Mouse (Mus musculus): ENCODE data around the gene Ablim2. TPM values are rescaled to one million over a fixed set of nuclear protein-coding genes. Genes with fewer than 3 reads are reported as not detected.

Gene Ablim2
- polyA plus RNA-seq, 1 experiment from 2014 or later = 0.09 TPM

DNA sequence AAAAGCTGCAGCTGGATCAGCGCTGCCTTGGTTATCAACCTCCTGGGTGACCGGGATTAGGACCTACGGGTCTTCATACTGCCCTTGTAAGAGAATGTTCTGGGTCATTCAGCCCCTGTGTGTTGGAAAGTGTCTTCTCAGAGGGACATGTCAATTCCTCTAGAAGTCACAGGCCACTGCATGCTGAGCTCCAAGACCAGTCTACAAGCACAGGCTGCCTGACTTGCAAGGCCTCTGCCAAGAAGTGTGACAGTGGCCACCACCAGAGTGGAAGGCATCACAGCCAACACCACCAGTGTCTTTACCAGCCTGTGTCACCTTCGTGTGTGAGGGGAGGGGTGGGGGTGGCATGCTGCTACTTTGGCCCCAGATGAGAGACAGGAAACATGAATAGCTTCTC, 1.7 kb upstream of the Ablim2 start:
- Histone ChIP-seq H3K4me2 (ENCODE audit: low read depth, low read length, severe bottlenecking) (no peak overlapping the region), H3K9ac (ENCODE audit: low read length) (no peak overlapping the region), H3K27ac (ENCODE audit: low read depth, low read length) (no peak overlapping the region), H3K36me3 (ENCODE audit: control insufficient read depth, insufficient read depth, low read length) (no peaks in the 10 kb centered on the region), H3K4me3 (ENCODE audit: low read depth, low read length) (no peak overlapping the region), H3K9me3 (ENCODE audit: control insufficient read depth, low read length) (no peaks in the 10 kb centered on the region), H3K4me1 (replicated peaks; ENCODE audit: control insufficient read depth, insufficient read depth, low read length) (peaks cover 6% of the 10 kb centered on the region), H3K27me3 (ENCODE audit: control insufficient read depth, insufficient read depth, low read length) (peaks cover 24% of the 10 kb centered on the region)
- no peak for DNase-seq (ENCODE audit: low spot score)
- 77% methylated on average over 4 of the region's 4 CpGs for WGBS
- ATAC-seq (replicated peaks; ENCODE audit: low FRiP score) = no peak

DNA sequence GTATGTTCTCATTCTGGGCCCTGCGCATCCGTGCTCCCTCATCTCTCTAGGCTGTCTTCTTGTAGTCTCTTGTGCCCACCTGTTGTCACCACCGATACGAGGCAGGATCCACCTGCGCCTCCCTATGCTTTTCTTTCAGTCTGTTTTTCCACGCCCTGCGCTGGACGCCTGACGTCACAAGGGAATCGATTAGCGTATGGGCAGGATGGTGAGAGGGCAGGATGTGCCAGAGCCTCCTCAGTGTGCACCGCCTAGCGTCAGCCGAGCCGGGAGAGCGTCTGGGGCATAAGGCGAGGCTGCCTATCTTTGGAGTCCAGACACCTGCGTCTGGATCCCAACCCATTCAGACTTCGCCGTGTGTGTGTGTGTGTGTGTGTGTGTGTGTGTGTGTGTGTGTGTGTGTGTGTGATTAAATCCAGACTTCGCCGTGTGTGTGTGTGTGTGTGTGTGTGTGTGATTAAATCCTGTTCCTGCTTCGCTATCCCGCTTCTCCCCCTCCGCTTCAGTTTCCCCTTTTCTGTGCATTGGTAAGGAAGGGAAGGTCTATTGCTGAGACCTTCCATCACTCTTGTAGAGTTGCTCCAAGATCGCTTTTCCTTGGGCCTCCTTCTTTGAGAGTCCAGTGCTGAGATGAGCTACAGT, 562 bp upstream of the Ablim2 start:
- H3K36me3 ChIP-seq (ENCODE audit: control insufficient read depth, insufficient read depth, low read length) = no peaks in the 10 kb centered on the region
- H3K27me3 ChIP-seq (ENCODE audit: control insufficient read depth, insufficient read depth, low read length) = peaks cover 24% of the 10 kb centered on the region
- DNase-seq (ENCODE audit: low spot score) = peak; percentile 60
- H3K9ac ChIP-seq (ENCODE audit: low read length) = peak overlapping the region; percentile 48; the same call in 1 of the 2 replicates
- peak overlapping the region; percentile 48 for H3K4me3 ChIP-seq (ENCODE audit: low read depth, low read length)
- ATAC-seq (replicated peaks; ENCODE audit: low FRiP score) = peak; percentile 18; the same call in 1 of the 2 replicates
- no peaks in the 10 kb centered on the region for H3K9me3 ChIP-seq (ENCODE audit: control insufficient read depth, low read length)
- H3K4me2 ChIP-seq (ENCODE audit: low read depth, low read length, severe bottlenecking) = peak overlapping the region; percentile 99
- H3K4me1 ChIP-seq (replicated peaks; ENCODE audit: control insufficient read depth, insufficient read depth, low read length) = peaks cover 6% of the 10 kb centered on the region
- WGBS = 8% methylated on average over 26 of the region's 26 CpGs
- H3K27ac ChIP-seq (ENCODE audit: low read depth, low read length) = no peak overlapping the region

DNA sequence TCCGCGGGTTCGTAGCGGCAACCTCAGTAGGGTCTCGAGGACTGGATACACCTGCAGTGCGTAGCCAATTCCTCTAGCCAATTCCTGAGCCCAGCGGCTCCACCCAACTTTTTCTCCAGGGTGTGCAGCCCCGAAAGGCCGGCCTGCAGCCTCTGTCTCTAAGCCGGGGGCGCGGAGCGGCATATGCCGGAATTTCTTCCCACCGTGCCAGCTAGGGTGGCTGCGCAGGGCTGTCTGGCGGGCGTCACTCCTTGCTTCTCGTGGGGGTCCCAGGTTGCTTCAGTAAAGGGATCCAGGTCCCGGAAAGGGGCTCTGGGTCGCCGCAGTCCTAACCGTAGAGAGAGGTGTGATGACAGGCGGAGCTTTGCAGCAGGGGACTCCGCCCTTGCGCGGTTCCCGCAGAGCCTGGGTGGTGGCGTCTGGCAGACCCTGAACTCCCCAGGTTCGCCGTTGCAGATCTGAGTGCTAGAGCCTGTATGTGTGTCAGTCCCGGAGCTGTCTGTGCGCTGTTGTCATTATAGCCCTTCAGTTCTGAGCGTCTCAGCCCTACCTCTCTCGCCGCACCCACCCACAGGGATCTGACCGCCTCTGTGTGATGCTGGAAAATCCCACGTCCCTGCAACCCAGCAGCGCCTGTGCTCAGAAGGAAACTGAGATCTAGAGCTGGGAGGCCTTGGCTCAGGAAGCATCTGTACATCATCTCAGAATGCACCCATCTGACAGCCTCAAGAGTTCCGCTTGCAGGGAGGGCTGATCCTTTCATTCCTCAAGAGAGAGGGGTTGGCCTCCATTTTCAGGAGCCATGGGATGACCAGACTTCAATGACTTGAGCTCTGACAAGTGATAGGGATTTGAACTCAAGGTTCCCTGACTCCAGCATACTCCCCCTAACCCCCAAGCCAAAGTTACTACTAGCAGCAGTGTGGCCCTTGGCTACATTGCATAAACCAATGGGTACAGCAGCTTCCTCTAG, 687 bp downstream of the Ablim2 start:
- 2% methylated on average over 40 of the region's 40 CpGs for WGBS

GRCm38 (mm10) chr5:35761323-35761722, 3.6 kb downstream of the Ablim2 start:
- no peaks in the 10 kb centered on the region for H3K9me3 ChIP-seq (ENCODE audit: control insufficient read depth, low read length)
- DNase-seq (ENCODE audit: low spot score) (no peak), ATAC-seq (replicated peaks; ENCODE audit: low FRiP score) (no peak)
- H3K9ac ChIP-seq (ENCODE audit: low read length) = no peak overlapping the region
- no peak overlapping the region for H3K4me3 ChIP-seq (ENCODE audit: low read depth, low read length)
- H3K36me3 ChIP-seq (ENCODE audit: control insufficient read depth, insufficient read depth, low read length) = no peaks in the 10 kb centered on the region
- peaks cover 24% of the 10 kb centered on the region for H3K27me3 ChIP-seq (ENCODE audit: control insufficient read depth, insufficient read depth, low read length)
- H3K27ac ChIP-seq (ENCODE audit: low read depth, low read length) = no peak overlapping the region
- WGBS = 76% methylated on average over 5 of the region's 5 CpGs
- H3K4me2 ChIP-seq (ENCODE audit: low read depth, low read length, severe bottlenecking) = no peak overlapping the region
- peaks cover 6% of the 10 kb centered on the region for H3K4me1 ChIP-seq (replicated peaks; ENCODE audit: control insufficient read depth, insufficient read depth, low read length)

More for the DNA sequence above, 687 bp downstream of the Ablim2 start:
- Histone ChIP-seq H3K9me3 (ENCODE audit: control insufficient read depth, low read length) (no peaks in the 10 kb centered on the region), H3K27me3 (ENCODE audit: control insufficient read depth, insufficient read depth, low read length) (peaks cover 24% of the 10 kb centered on the region), H3K27ac (ENCODE audit: low read depth, low read length) (no peak overlapping the region), H3K36me3 (ENCODE audit: control insufficient read depth, insufficient read depth, low read length) (no peaks in the 10 kb centered on the region), H3K9ac (ENCODE audit: low read length) (peak overlapping the region; percentile 40), H3K4me2 (ENCODE audit: low read depth, low read length, severe bottlenecking) (peak overlapping the region; percentile 99), H3K4me1 (replicated peaks; ENCODE audit: control insufficient read depth, insufficient read depth, low read length) (peaks cover 6% of the 10 kb centered on the region), H3K4me3 (ENCODE audit: low read depth, low read length) (peak overlapping the region; percentile 48)
- ATAC-seq (replicated peaks; ENCODE audit: low FRiP score) = peak; percentile 36
- peak; percentile 63 for DNase-seq (ENCODE audit: low spot score)

- Histone ChIP-seq H3K4me3 (ENCODE audit: low read depth, low read length) (no peak overlapping the region), H3K27me3 (ENCODE audit: control insufficient read depth, insufficient read depth, low read length) (peaks cover 24% of the 10 kb centered on the region), H3K9me3 (ENCODE audit: control insufficient read depth, low read length) (no peaks in the 10 kb centered on the region), H3K4me1 (replicated peaks; ENCODE audit: control insufficient read depth, insufficient read depth, low read length) (peaks cover 3% of the 10 kb centered on the region), H3K9ac (ENCODE audit: low read length) (no peak overlapping the region), H3K4me2 (ENCODE audit: low read depth, low read length, severe bottlenecking) (no peak overlapping the region), H3K27ac (ENCODE audit: low read depth, low read length) (no peak overlapping the region), H3K36me3 (ENCODE audit: control insufficient read depth, insufficient read depth, low read length) (no peaks in the 10 kb centered on the region)
- WGBS = 86% methylated on average over 5 of the region's 5 CpGs
- DNase-seq (ENCODE audit: low spot score) (no peak), ATAC-seq (replicated peaks; ENCODE audit: low FRiP score) (no peak)
Measured at GRCm38 (mm10) chr5:35762388-35762787, 4.7 kb downstream of the Ablim2 start.

- DNase-seq (ENCODE audit: low spot score) = no peak
- H3K4me3 ChIP-seq (ENCODE audit: low read depth, low read length) = no peak overlapping the region
- no peak overlapping the region for H3K27ac ChIP-seq (ENCODE audit: low read depth, low read length)
- H3K27me3 ChIP-seq (ENCODE audit: control insufficient read depth, insufficient read depth, low read length) = peaks cover 24% of the 10 kb centered on the region
- peaks cover 3% of the 10 kb centered on the region for H3K4me1 ChIP-seq (replicated peaks; ENCODE audit: control insufficient read depth, insufficient read depth, low read length)
- H3K4me2 ChIP-seq (ENCODE audit: low read depth, low read length, severe bottlenecking) = no peak overlapping the region
- no peaks in the 10 kb centered on the region for H3K9me3 ChIP-seq (ENCODE audit: control insufficient read depth, low read length)
- WGBS = 79% methylated on average over 10 of the region's 10 CpGs
- ATAC-seq (replicated peaks; ENCODE audit: low FRiP score) = no peak
- no peaks in the 10 kb centered on the region for H3K36me3 ChIP-seq (ENCODE audit: control insufficient read depth, insufficient read depth, low read length)
- no peak overlapping the region for H3K9ac ChIP-seq (ENCODE audit: low read length)
Measured at GRCm38 (mm10) chr5:35762850-35763249, 5.2 kb downstream of the Ablim2 start.

- H3K27ac ChIP-seq (ENCODE audit: low read depth, low read length) = no peak overlapping the region
- no peak overlapping the region for H3K9ac ChIP-seq (ENCODE audit: low read length)
- H3K4me3 ChIP-seq (ENCODE audit: low read depth, low read length) = no peak overlapping the region
- H3K9me3 ChIP-seq (ENCODE audit: control insufficient read depth, low read length) = no peaks in the 10 kb centered on the region
- 81% methylated on average over 6 of the region's 6 CpGs for WGBS
- no peak overlapping the region for H3K4me2 ChIP-seq (ENCODE audit: low read depth, low read length, severe bottlenecking)
- no peaks in the 10 kb centered on the region for H3K4me1 ChIP-seq (replicated peaks; ENCODE audit: control insufficient read depth, insufficient read depth, low read length)
- ATAC-seq (replicated peaks; ENCODE audit: low FRiP score) (no peak), DNase-seq (ENCODE audit: low spot score) (no peak)
- H3K36me3 ChIP-seq (ENCODE audit: control insufficient read depth, insufficient read depth, low read length) = no peaks in the 10 kb centered on the region
- H3K27me3 ChIP-seq (ENCODE audit: control insufficient read depth, insufficient read depth, low read length) = no peaks in the 10 kb centered on the region
Measured at GRCm38 (mm10) chr5:35765909-35766308, 8.2 kb downstream of the Ablim2 start.

- Histone ChIP-seq H3K27ac (ENCODE audit: low read depth, low read length) (no peak overlapping the region), H3K4me3 (ENCODE audit: low read depth, low read length) (no peak overlapping the region), H3K9me3 (ENCODE audit: control insufficient read depth, low read length) (no peaks in the 10 kb centered on the region), H3K36me3 (ENCODE audit: control insufficient read depth, insufficient read depth, low read length) (no peaks in the 10 kb centered on the region), H3K4me1 (replicated peaks; ENCODE audit: control insufficient read depth, insufficient read depth, low read length) (no peaks in the 10 kb centered on the region), H3K27me3 (ENCODE audit: control insufficient read depth, insufficient read depth, low read length) (no peaks in the 10 kb centered on the region), H3K9ac (ENCODE audit: low read length) (no peak overlapping the region), H3K4me2 (ENCODE audit: low read depth, low read length, severe bottlenecking) (no peak overlapping the region)
- 68% methylated on average over 3 of the region's 3 CpGs for WGBS
- ATAC-seq (replicated peaks; ENCODE audit: low FRiP score) = no peak
- no peak for DNase-seq (ENCODE audit: low spot score)
Measured at GRCm38 (mm10) chr5:35768525-35768924, 10.8 kb downstream of the Ablim2 start.
